Mouse (Mus musculus): Measurements from ENCODE around the gene Sdc3. TPM values are rescaled to one million over a fixed set of nuclear protein-coding genes. Genes with fewer than 3 reads are reported as not detected.

The Sdc3 gene
- 10 to 100 TPM; 54.7 to 60.1 TPM for total RNA-seq (2021)

GRCm38 (mm10) chr4:130792376-130793179 is at the start of gene Sdc3:
Sdc3 (plus strand) TSS chr4:130792537.
- peak; percentile 54 for DNase-seq

GRCm38 (mm10) chr4:130744058-130744457 is 48.3 kb upstream of the Sdc3 start:
- DNase-seq, result no peak

GRCm38 (mm10) chr4:130745561-130746306 is 46.6 kb upstream of the Sdc3 start:
- DNase-seq, result no peak

- DNase-seq, result no peak
Measured at GRCm38 (mm10) chr4:130749566-130749965, 42.8 kb upstream of the Sdc3 start.

- DNase-seq, result no peak
Measured at GRCm38 (mm10) chr4:130751966-130752365, 40.4 kb upstream of the Sdc3 start.

GRCm38 (mm10) chr4:130752591-130752990 is 39.7 kb upstream of the Sdc3 start:
- DNase-seq, result no peak

GRCm38 (mm10) chr4:130753755-130754154 is 38.6 kb upstream of the Sdc3 start:
- peak; percentile 74 for DNase-seq

- no peak for DNase-seq
Measured at GRCm38 (mm10) chr4:130754776-130755175, 37.6 kb upstream of the Sdc3 start.

- no peak for DNase-seq
Measured at GRCm38 (mm10) chr4:130759875-130760274, 32.5 kb upstream of the Sdc3 start.

GRCm38 (mm10) chr4:130761809-130762208 is 30.5 kb upstream of the Sdc3 start:
- DNase-seq, result no peak

- no peak for DNase-seq
Measured at GRCm38 (mm10) chr4:130765399-130766160, 26.8 kb upstream of the Sdc3 start.

- no peak for DNase-seq
Measured at GRCm38 (mm10) chr4:130766387-130766786, 25.9 kb upstream of the Sdc3 start.

GRCm38 (mm10) chr4:130766926-130767325 is 25.4 kb upstream of the Sdc3 start:
- DNase-seq, result no peak

- DNase-seq, result no peak
Measured at GRCm38 (mm10) chr4:130773899-130774298, 18.4 kb upstream of the Sdc3 start.

- DNase-seq, result no peak
Measured at GRCm38 (mm10) chr4:130774822-130775221, 17.5 kb upstream of the Sdc3 start.

- DNase-seq, result no peak
Measured at GRCm38 (mm10) chr4:130777647-130778046, 14.7 kb upstream of the Sdc3 start.

GRCm38 (mm10) chr4:130779037-130779436 is 13.3 kb upstream of the Sdc3 start:
- DNase-seq, result no peak

GRCm38 (mm10) chr4:130782492-130782891 is 9.8 kb upstream of the Sdc3 start:
- no peak for DNase-seq

GRCm38 (mm10) chr4:130784755-130785154 is 7.6 kb upstream of the Sdc3 start:
- peak; percentile 73 for DNase-seq

GRCm38 (mm10) chr4:130787530-130787929 is 4.8 kb upstream of the Sdc3 start:
- DNase-seq, result no peak

GRCm38 (mm10) chr4:130790180-130790579 is 2.2 kb upstream of the Sdc3 start:
- peak; percentile 92 for DNase-seq

GRCm38 (mm10) chr4:130791811-130792375 is 444 bp upstream of the Sdc3 start:
- DNase-seq, result no peak

- no peak for DNase-seq
Measured at GRCm38 (mm10) chr4:130793180-130793501, 804 bp downstream of the Sdc3 start.
